Mouse (Mus musculus) adrenal gland, postnatal 4 days (tissue): ENCODE results near the gene Zc3h4. TPM values are rescaled to one million over a fixed set of nuclear protein-coding genes. Genes with fewer than 3 reads are reported as not detected.

ENCODE experiments used
- DNase-seq, 2 experiments: peaks; one replicate each; pipeline ENCODE4 v3.0.0; 2021 to 2022; ENCODE audit warnings: low spot score in 2 of 2, mixed read lengths in 2 of 2
- total RNA-seq, 2 experiments: library from RNA; stranded (reverse); gene quantifications; 2 replicates each; pipeline ENCODE4 v1.2.3; 2021

The Zc3h4 gene
- total RNA-seq, 2 experiments from 2014 or later = 60.7 to 62.1 TPM

GRCm38 (mm10) chr7:16426129-16426729 lies 25.5 kb downstream of the Zc3h4 start:
- DNase-seq = peak in 1 of 2 experiments; percentile 66

- DNase-seq = no peak
Measured at GRCm38 (mm10) chr7:16433352-16433971, 32.8 kb downstream of the Zc3h4 start.

- DNase-seq = no peak
Measured at GRCm38 (mm10) chr7:16435088-16435487, 34.4 kb downstream of the Zc3h4 start.

DNA sequence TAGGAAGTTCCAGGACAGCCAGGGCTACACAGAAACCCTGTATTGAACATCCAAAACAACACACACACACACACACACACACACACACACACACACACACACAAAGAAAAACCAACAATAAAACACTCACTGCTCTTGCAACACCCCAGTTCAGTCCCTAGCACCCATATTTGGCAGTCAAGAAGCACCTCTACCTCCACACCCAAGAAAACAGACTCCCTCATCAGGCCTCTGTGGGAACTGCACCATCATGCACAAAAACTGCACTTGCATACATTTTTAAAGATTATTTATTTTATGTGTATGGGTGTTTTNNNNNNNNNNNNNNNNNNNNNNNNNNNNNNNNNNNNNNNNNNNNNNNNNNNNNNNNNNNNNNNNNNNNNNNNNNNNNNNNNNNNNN lies 40.5 kb downstream of the Zc3h4 start:
- DNase-seq = no peak

GRCm38 (mm10) chr7:16451656-16452055 lies 50.9 kb downstream of the Zc3h4 start:
- no peak for DNase-seq

- DNase-seq = peak; percentile 67
Measured at GRCm38 (mm10) chr7:16452587-16453073, 51.9 kb downstream of the Zc3h4 start, which contains the start of gene Tmem160. TSS of gene Tmem160 (plus strand) at chr7:16452779.

DNA sequence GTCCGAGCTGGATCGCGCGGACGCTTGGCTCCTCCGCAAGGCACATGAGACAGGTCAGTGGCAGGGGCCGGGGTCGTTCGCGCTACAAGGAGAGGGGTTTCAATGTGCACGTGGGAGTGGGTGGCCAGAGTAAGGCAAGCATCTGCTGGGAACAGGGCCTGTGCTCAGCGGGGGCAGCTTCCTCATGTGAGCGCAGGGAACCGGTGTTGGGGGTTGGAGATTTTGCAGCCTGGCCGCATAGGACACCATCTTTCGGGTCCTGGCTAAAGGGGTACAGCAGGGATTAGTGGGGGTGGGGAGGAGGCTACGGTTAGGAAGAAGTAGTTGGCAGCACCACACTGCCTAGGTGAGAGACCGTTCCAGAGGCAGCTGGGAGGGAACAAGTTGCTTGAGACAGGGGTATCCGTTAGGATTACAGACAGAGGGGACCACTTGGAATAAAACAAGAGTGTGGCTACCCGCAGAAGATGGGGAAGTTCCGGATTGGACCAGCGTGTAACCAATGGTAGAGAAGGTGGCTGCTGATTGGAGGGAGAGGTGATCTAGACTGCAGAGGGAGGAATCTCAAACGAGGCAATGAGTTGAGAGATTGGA lies 52.5 kb downstream of the Zc3h4 start:
- no peak for DNase-seq

GRCm38 (mm10) chr7:16455016-16455415 lies 54.3 kb downstream of the Zc3h4 start:
- DNase-seq = no peak

DNA sequence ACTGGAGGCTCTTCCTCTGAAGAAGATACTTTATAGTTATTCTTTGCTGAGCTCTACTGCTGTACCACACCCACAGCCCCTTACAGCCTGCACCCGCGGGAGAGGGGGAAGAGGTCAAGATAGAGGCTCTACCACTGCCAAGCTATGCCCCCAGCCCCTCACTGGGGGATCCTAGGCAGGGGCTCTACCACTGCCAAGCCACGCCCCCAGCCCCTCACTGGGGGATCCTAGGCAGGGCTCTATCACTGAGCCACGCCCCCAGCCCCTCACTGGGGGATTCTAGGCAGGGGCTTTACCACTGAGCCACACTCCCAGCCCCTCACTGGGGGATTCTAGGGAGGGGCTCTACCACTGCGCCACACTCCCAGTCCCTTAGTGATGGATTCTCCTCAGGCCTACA lies 55.6 kb downstream of the Zc3h4 start:
- no peak for DNase-seq

- DNase-seq = no peak
Measured at GRCm38 (mm10) chr7:16460566-16460965, 59.9 kb downstream of the Zc3h4 start.

DNA sequence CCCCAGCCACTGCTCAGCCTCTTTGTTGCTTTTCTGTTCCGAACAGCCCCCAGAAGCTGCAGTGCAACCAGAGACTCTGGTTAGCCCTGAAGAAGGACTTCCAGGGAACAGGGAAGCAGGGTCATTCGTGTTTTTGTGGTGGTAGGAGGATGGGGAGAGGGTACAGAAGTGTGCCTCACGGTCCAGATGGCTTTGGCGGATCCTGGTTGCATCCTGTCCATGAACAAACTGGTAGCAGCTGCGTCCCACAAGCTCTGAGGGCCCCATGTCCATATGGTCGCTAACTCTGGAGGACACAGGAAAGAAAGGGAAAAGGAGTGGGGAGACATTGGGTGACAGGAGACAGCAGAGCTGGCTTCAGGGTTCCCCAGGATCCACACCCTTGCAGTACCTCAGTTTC lies 60.4 kb downstream of the Zc3h4 start:
- DNase-seq = no peak

- DNase-seq = no peak
Measured at GRCm38 (mm10) chr7:16461705-16462104, 61.0 kb downstream of the Zc3h4 start.

DNA sequence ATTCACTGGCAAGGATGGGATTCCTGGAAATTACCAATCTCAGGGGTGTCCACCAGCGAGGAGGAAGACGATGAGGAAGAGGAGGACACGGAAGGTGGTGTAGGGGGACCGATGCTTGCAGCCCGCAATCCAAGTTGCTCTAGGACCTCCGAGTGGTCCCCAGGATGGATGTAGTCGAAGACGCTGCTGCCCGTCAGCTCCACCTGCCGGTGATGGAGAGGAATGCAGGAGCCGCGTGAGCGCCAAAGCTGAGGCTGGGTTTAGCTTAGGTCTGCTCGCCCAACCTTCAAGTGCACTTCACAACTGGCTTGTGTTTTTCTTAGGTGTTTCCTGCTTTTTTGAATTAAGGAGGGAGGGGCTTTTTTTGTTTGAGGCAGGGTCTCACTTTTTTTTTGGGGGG lies 62.5 kb downstream of the Zc3h4 start:
- peak; percentile 49 to 69 for DNase-seq

GRCm38 (mm10) chr7:16465160-16465559 lies 64.5 kb downstream of the Zc3h4 start:
- DNase-seq = peak in 1 of 2 experiments; percentile 55

GRCm38 (mm10) chr7:16465568-16465967 lies 64.9 kb downstream of the Zc3h4 start:
- no peak for DNase-seq

DNA sequence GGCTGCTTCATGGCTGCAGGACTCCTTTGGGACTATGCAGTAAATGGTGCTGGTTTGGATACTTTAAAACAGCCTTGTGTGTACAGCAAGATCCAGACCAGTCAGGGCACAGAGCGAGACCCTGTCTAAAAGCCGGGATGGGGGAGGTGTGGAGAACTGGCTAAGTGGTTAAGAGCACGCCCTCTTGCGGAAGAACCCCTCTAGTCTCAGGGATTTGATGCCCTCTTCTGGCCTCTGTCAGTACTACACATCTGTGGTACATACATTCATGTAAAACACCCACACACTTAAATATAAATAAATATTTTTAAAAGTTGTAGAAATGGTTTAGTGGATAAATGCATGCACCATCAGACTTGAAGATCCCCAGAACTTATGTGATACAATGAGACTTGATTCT lies 65.9 kb downstream of the Zc3h4 start:
- DNase-seq = no peak

DNA sequence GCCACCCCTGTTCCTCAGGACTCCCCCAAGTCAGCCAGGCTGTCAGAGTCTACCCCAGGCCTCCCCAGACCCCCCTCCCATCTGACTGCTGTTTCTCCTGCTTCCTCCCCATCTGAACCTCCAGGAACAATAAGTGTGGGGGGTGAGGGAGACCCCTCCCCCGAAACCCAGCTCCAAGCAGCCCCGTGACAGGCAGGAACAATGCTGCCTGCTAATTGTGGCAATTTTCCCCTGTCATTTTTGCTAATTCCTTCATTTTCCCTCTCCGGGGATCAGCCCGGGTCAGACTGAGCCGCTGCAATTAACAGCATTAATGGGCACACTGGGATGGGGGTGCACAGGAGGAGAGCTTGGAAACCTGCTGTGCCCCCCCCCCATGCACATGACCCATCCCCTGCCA lies 67.4 kb downstream of the Zc3h4 start:
- no peak for DNase-seq

- DNase-seq = no peak
Measured at GRCm38 (mm10) chr7:16471549-16471948, 70.8 kb downstream of the Zc3h4 start.

DNA sequence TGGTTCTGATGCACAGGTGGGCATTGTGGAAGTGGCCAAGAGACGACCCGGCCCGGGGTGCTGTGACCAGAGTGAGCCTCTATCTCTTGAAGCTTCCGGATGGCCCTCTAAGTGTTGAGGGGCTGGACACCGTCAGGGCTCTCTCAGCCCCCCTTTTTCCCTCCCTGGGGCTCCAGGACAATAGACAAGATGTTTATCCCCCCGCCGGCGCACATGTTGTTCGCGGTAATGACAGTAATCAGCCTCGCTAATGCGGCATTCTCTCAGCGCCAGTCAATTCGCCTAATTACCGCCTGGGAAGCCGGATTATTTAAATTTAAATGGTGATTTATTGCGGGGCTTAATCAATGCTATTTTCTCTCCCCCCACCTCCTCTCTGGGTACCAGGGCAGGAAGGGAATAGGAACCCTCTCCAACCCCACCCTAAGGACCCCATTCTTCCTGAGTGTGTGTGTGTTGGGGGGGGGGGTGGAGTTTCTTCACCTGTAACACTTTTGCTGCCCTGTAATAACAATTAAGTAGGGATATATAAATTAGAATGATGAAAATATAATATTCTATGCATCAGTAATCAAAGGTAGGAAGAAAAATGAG lies 71.5 kb downstream of the Zc3h4 start:
- no peak for DNase-seq

- no peak for DNase-seq
Measured at GRCm38 (mm10) chr7:16473847-16474246, 73.1 kb downstream of the Zc3h4 start.

DNA sequence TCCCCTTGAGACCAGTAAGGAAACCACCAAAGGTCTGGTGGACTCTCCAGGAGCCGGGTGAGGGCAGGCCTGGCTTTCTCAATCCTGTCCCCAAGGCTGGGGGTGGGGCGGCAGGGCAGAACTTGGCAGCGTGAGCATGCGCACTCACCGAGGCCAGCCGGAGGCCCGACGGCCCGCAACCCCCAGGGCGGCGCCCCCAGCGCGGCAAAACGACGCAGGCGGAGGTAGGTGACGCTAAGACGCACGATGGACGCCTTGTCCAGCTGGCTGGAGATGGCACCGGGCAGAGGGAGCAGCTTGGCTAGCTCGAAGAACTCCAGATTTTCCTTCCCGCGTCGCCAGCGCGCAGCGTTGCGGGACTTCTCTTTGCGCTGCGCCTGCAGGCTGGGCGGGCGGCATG lies 73.7 kb downstream of the Zc3h4 start:
- no peak for DNase-seq

DNA sequence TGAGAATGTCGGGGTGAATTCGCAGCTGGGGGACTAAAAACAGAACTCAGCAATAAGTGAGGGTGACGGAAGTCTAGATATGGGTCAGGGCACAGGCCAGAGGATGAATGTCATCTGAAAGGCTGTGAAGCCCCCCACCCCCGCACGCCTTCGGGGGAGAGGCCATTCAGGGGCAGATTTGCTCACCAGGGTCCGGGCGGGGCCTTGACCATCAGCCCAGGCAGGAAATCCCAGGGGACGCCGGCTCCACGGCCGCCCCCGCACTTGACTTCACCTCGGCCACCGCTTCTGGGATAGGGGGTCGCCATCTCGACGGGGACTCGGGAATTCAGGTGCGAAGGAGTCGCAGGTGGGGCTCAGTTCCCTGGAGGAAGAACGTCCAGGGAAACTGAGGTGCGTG lies 74.6 kb downstream of the Zc3h4 start:
- no peak for DNase-seq
